Mouse (Mus musculus): ENCODE measurements around the gene Tm2d3. TPM values are rescaled to one million over a fixed set of nuclear protein-coding genes. Genes with fewer than 3 reads are reported as not detected.
A peak's percentile ranks its signal among the peaks of the same experiment; 100 is the strongest.

The Tm2d3 gene
- polyA plus RNA-seq, 1 experiment from 2014 or later, result 62.4 TPM

GRCm38 (mm10) chr7:65678900-65679595 lies 11.9 kb upstream of the Tm2d3 start:
- peaks cover 12% of the 10 kb centered on the region for H3K36me3 ChIP-seq (ENCODE audit: control insufficient read depth, insufficient read depth)
- no peaks in the 10 kb centered on the region for H3K27me3 ChIP-seq (replicated peaks; ENCODE audit: control insufficient read depth, insufficient read depth, low read length)
- TF ChIP-seq CTCF (IDR thresholded peaks at IDR 0.05; ENCODE audit: low read depth), result no peak
- H3K4me3 ChIP-seq (ENCODE audit: low read depth, low read length), result no peak overlapping the region
- H3K27ac ChIP-seq (ENCODE audit: low read depth, low read length), result no peak overlapping the region
- no peak overlapping the region for H3K4me2 ChIP-seq (replicated peaks; ENCODE audit: low read depth)
- H3K4me1 ChIP-seq (replicated peaks; ENCODE audit: control insufficient read depth, insufficient read depth, low read length), result no peaks in the 10 kb centered on the region
- ATAC-seq, result no peak
- WGBS, result 79% methylated on average over 7 of the region's 7 CpGs
- no peaks in the 10 kb centered on the region for H3K9me3 ChIP-seq (ENCODE audit: control insufficient read depth)
- H3K9ac ChIP-seq (ENCODE audit: low read depth, low read length), result no peak overlapping the region

GRCm38 (mm10) chr7:65681166-65681565 lies 9.8 kb upstream of the Tm2d3 start:
- Histone ChIP-seq H3K27me3 (replicated peaks; ENCODE audit: control insufficient read depth, insufficient read depth, low read length) (no peaks in the 10 kb centered on the region), H3K9ac (ENCODE audit: low read depth, low read length) (no peak overlapping the region), H3K27ac (ENCODE audit: low read depth, low read length) (no peak overlapping the region), H3K4me1 (replicated peaks; ENCODE audit: control insufficient read depth, insufficient read depth, low read length) (no peaks in the 10 kb centered on the region), H3K4me3 (ENCODE audit: low read depth, low read length) (no peak overlapping the region), H3K36me3 (ENCODE audit: control insufficient read depth, insufficient read depth) (peaks cover 12% of the 10 kb centered on the region), H3K4me2 (replicated peaks; ENCODE audit: low read depth) (no peak overlapping the region), H3K9me3 (ENCODE audit: control insufficient read depth) (no peaks in the 10 kb centered on the region)
- no peak for ATAC-seq
- no peak for TF ChIP-seq CTCF (IDR thresholded peaks at IDR 0.05; ENCODE audit: low read depth)
- WGBS, result 50% methylated on average over 5 of the region's 5 CpGs

- no peak for ATAC-seq
- no peaks in the 10 kb centered on the region for H3K27me3 ChIP-seq (replicated peaks; ENCODE audit: control insufficient read depth, insufficient read depth, low read length)
- H3K36me3 ChIP-seq (ENCODE audit: control insufficient read depth, insufficient read depth), result peaks cover 9% of the 10 kb centered on the region
- no peak overlapping the region for H3K9ac ChIP-seq (ENCODE audit: low read depth, low read length)
- no peaks in the 10 kb centered on the region for H3K4me1 ChIP-seq (replicated peaks; ENCODE audit: control insufficient read depth, insufficient read depth, low read length)
- 55% methylated on average over 7 of the region's 7 CpGs for WGBS
- H3K4me2 ChIP-seq (replicated peaks; ENCODE audit: low read depth), result no peak overlapping the region
- no peak for TF ChIP-seq CTCF (IDR thresholded peaks at IDR 0.05; ENCODE audit: low read depth)
- no peak overlapping the region for H3K27ac ChIP-seq (ENCODE audit: low read depth, low read length)
- no peak overlapping the region for H3K4me3 ChIP-seq (ENCODE audit: low read depth, low read length)
- H3K9me3 ChIP-seq (ENCODE audit: control insufficient read depth), result no peaks in the 10 kb centered on the region
Measured at GRCm38 (mm10) chr7:65684256-65684835, 6.6 kb upstream of the Tm2d3 start.

- Histone ChIP-seq H3K4me1 (replicated peaks; ENCODE audit: control insufficient read depth, insufficient read depth, low read length) (no peaks in the 10 kb centered on the region), H3K27ac (ENCODE audit: low read depth, low read length) (no peak overlapping the region), H3K9me3 (ENCODE audit: control insufficient read depth) (no peaks in the 10 kb centered on the region), H3K27me3 (replicated peaks; ENCODE audit: control insufficient read depth, insufficient read depth, low read length) (no peaks in the 10 kb centered on the region), H3K36me3 (ENCODE audit: control insufficient read depth, insufficient read depth) (peaks cover 9% of the 10 kb centered on the region), H3K4me3 (ENCODE audit: low read depth, low read length) (no peak overlapping the region), H3K4me2 (replicated peaks; ENCODE audit: low read depth) (no peak overlapping the region), H3K9ac (ENCODE audit: low read depth, low read length) (no peak overlapping the region)
- WGBS, result 91% methylated on average over 9 of the region's 9 CpGs
- TF ChIP-seq CTCF (IDR thresholded peaks at IDR 0.05; ENCODE audit: low read depth), result no peak
- ATAC-seq, result no peak
Measured at GRCm38 (mm10) chr7:65686664-65687063, 4.3 kb upstream of the Tm2d3 start.

- WGBS, result 82% methylated on average over 8 of the region's 8 CpGs
- TF ChIP-seq CTCF (IDR thresholded peaks at IDR 0.05; ENCODE audit: low read depth), result no peak
- no peak overlapping the region for H3K9ac ChIP-seq (ENCODE audit: low read depth, low read length)
- no peaks in the 10 kb centered on the region for H3K27me3 ChIP-seq (replicated peaks; ENCODE audit: control insufficient read depth, insufficient read depth, low read length)
- peaks cover 8% of the 10 kb centered on the region; the same call in 1 of the 2 replicates for H3K36me3 ChIP-seq (ENCODE audit: control insufficient read depth, insufficient read depth)
- no peak overlapping the region for H3K4me2 ChIP-seq (replicated peaks; ENCODE audit: low read depth)
- ATAC-seq, result no peak
- H3K4me3 ChIP-seq (ENCODE audit: low read depth, low read length), result no peak overlapping the region
- no peak overlapping the region for H3K27ac ChIP-seq (ENCODE audit: low read depth, low read length)
- peaks cover 3% of the 10 kb centered on the region; the same call in 1 of the 2 replicates for H3K4me1 ChIP-seq (replicated peaks; ENCODE audit: control insufficient read depth, insufficient read depth, low read length)
- H3K9me3 ChIP-seq (ENCODE audit: control insufficient read depth), result no peaks in the 10 kb centered on the region
Measured at GRCm38 (mm10) chr7:65691929-65692605, 1.1 kb downstream of the Tm2d3 start.

GRCm38 (mm10) chr7:65692883-65693282 lies 1.9 kb downstream of the Tm2d3 start:
- Histone ChIP-seq H3K9me3 (ENCODE audit: control insufficient read depth) (no peaks in the 10 kb centered on the region), H3K4me3 (ENCODE audit: low read depth, low read length) (peak overlapping the region; percentile 86), H3K4me2 (replicated peaks; ENCODE audit: low read depth) (peak overlapping the region; percentile 86), H3K4me1 (replicated peaks; ENCODE audit: control insufficient read depth, insufficient read depth, low read length) (peaks cover 3% of the 10 kb centered on the region; the same call in 1 of the 2 replicates), H3K27ac (ENCODE audit: low read depth, low read length) (no peak overlapping the region), H3K27me3 (replicated peaks; ENCODE audit: control insufficient read depth, insufficient read depth, low read length) (no peaks in the 10 kb centered on the region), H3K36me3 (ENCODE audit: control insufficient read depth, insufficient read depth) (peaks cover 15% of the 10 kb centered on the region), H3K9ac (ENCODE audit: low read depth, low read length) (peak overlapping the region; percentile 72)
- peak; percentile 60 for ATAC-seq
- no peak for TF ChIP-seq CTCF (IDR thresholded peaks at IDR 0.05; ENCODE audit: low read depth)
- WGBS, result 0% methylated on average over 10 of the region's 10 CpGs
